Comparison of ENCODE assay signal across 16 mouse cellular contexts in genomic region chr14:100359881-100360280, GRCm38 (mm10).
DNase-seq lines count a peak whose midpoint lies in the region; ATAC-seq and TF ChIP-seq lines count a peak whose summit lies in the region.
"Had no signal": no experiment of that assay in that cellular context is flagged by ENCODE, and none has a peak within 500 bp of the region (broad histone marks: within the 10 kb centered on the region; RNA-seq: fewer than 3 reads in every experiment).

No protein-coding gene starts in this region.

- peak; percentile 3 for DNase-seq in gastrocnemius, adult 18-20 months (ENCODE audit: low spot score)
- no peak for DNase-seq in gastrocnemius, adult 8-10 months (ENCODE audit: low spot score in 2 of 2)
- peak; percentile 27 for DNase-seq in right cerebral cortex, adult 18-20 months
- DNase-seq in right cerebral cortex, postnatal 10 days (ENCODE audit: low spot score in 2 of 2): no peak
- DNase-seq in adrenal gland, postnatal 36 days: peak; percentile 27 to 55
- peak; percentile 39 for DNase-seq in lung, postnatal 36 days
- no peak for DNase-seq in midbrain, postnatal 0 days (ENCODE audit: low spot score)
- DNase-seq in spleen, postnatal 4 days (ENCODE audit: low spot score in 2 of 2): no peak
- DNase-seq: gastrocnemius, postnatal 10 days; thymus, postnatal 4 days had no signal

- no peak overlapping the region for H3K4me3 ChIP-seq in midbrain, postnatal 0 days (ENCODE audit: low read depth, low read length)
- H3K4me3 ChIP-seq: forebrain, embryonic 12.5 days; heart, embryonic 12.5 days; intestine, embryonic 15.5 days had no signal

- no peak for TF ChIP-seq CTCF in midbrain, postnatal 0 days (IDR thresholded peaks at IDR 0.05)

- 85% methylated on average over 3 of the region's 3 CpGs for WGBS in midbrain, postnatal 0 days

- H3K9me3 ChIP-seq in midbrain, postnatal 0 days (ENCODE audit: low read length): no peaks in the 10 kb centered on the region
- H3K9me3 ChIP-seq: forebrain, embryonic 12.5 days; heart, embryonic 12.5 days; intestine, embryonic 15.5 days had no signal

- no peak overlapping the region for H3K9ac ChIP-seq in midbrain, postnatal 0 days (replicated peaks; ENCODE audit: low read length, poor library complexity, severe bottlenecking)
- H3K9ac ChIP-seq: forebrain, embryonic 12.5 days; heart, embryonic 12.5 days; intestine, embryonic 15.5 days had no signal

- no peak overlapping the region for H3K4me2 ChIP-seq in midbrain, postnatal 0 days (ENCODE audit: low read depth, low read length, poor library complexity, severe bottlenecking)
- H3K4me2 ChIP-seq: forebrain, embryonic 12.5 days; heart, embryonic 12.5 days; intestine, embryonic 15.5 days; liver, embryonic 11.5 days had no signal

- H3K4me1 ChIP-seq in midbrain, postnatal 0 days (ENCODE audit: insufficient read depth, low read length): no peaks in the 10 kb centered on the region
- H3K4me1 ChIP-seq: forebrain, embryonic 12.5 days; intestine, embryonic 15.5 days had no signal

- no peak overlapping the region for H3K27ac ChIP-seq in midbrain, postnatal 0 days (ENCODE audit: low read depth, low read length)
- H3K27ac ChIP-seq: forebrain, embryonic 12.5 days; intestine, embryonic 15.5 days; kidney, postnatal 0 days; macrophage had no signal

- no peaks in the 10 kb centered on the region for H3K36me3 ChIP-seq in midbrain, postnatal 0 days (ENCODE audit: insufficient read depth, low read length)
- H3K36me3 ChIP-seq: forebrain, embryonic 12.5 days; heart, embryonic 12.5 days; intestine, embryonic 15.5 days had no signal

- no peaks in the 10 kb centered on the region for H3K27me3 ChIP-seq in midbrain, postnatal 0 days (ENCODE audit: insufficient read depth, low read length)
- H3K27me3 ChIP-seq: forebrain, embryonic 12.5 days; heart, embryonic 12.5 days; intestine, embryonic 15.5 days had no signal

- ATAC-seq in midbrain, postnatal 0 days (ENCODE audit: low FRiP score): no peak
- ATAC-seq: intestine, embryonic 15.5 days had no signal

Comparison
In these comparisons a context has a peak if more than half of its experiments do, and no peak if none do; other contexts are left out.
1. DNase-seq: peak in gastrocnemius, adult 18-20 months (single experiment), right cerebral cortex, adult 18-20 months (single experiment), adrenal gland, postnatal 36 days (2 of 2) and lung, postnatal 36 days (single experiment); none in gastrocnemius, adult 8-10 months (0 of 2), right cerebral cortex, postnatal 10 days (0 of 2), midbrain, postnatal 0 days (single experiment) and spleen, postnatal 4 days (0 of 2).